Comparison of ENCODE assay signal across 14 mouse cellular contexts in genomic region chr7:87369131-87369530, GRCm38 (mm10).
"Had no signal": no experiment of that assay in that cellular context is flagged by ENCODE, and none has a peak within 500 bp of the region (broad histone marks: within the 10 kb centered on the region; RNA-seq: fewer than 3 reads in every experiment).

No protein-coding gene starts in this region.

- H3K36me3 ChIP-seq: liver, embryonic 15.5 days; midbrain, embryonic 15.5 days; neural tube, embryonic 12.5 days had no signal

- ATAC-seq: midbrain, embryonic 15.5 days had no signal

- H3K4me3 ChIP-seq: layer of hippocampus, adult 2 months; limb, embryonic 13.5 days; liver, embryonic 15.5 days; megakaryocyte, embryonic 14.5 days; midbrain, embryonic 15.5 days; neural tube, embryonic 12.5 days had no signal

- H3K27me3 ChIP-seq: limb, embryonic 13.5 days; liver, embryonic 15.5 days; megakaryocyte, embryonic 14.5 days; midbrain, embryonic 15.5 days; neural tube, embryonic 12.5 days had no signal

- H3K9ac ChIP-seq: limb, embryonic 13.5 days; liver, embryonic 15.5 days; midbrain, embryonic 15.5 days; neural tube, embryonic 12.5 days had no signal

- H3K4me2 ChIP-seq: limb, embryonic 13.5 days; liver, embryonic 15.5 days; midbrain, embryonic 11.5 days; midbrain, embryonic 15.5 days; neural tube, embryonic 12.5 days had no signal

- H3K27ac ChIP-seq: layer of hippocampus, adult 2 months; limb, embryonic 13.5 days; liver, embryonic 15.5 days; macrophage; midbrain, embryonic 15.5 days; neural tube, embryonic 12.5 days had no signal

- DNase-seq: kidney, adult 18-20 months; kidney, postnatal 10 days; kidney, postnatal 4 days; left cerebral cortex, postnatal 4 days; retina, postnatal 1 day; thymus, postnatal 36 days had no signal

- H3K9me3 ChIP-seq: limb, embryonic 13.5 days; liver, embryonic 15.5 days; midbrain, embryonic 15.5 days; neural tube, embryonic 12.5 days had no signal

- H3K4me1 ChIP-seq: limb, embryonic 13.5 days; liver, embryonic 15.5 days; megakaryocyte, embryonic 14.5 days; midbrain, embryonic 15.5 days; neural tube, embryonic 12.5 days had no signal
